Mouse (Mus musculus) adrenal gland, adult 2 months (tissue): Measurements from ENCODE around the gene Inppl1. TPM values are rescaled to one million over a fixed set of nuclear protein-coding genes. Genes with fewer than 3 reads are reported as not detected.

ENCODE experiments used
- DNase-seq: peaks from one replicate; pipeline ENCODE4 v3.0.0; 2021
- polyA plus RNA-seq: library from polyadenylated mRNA; depleted of rRNA; stranded (reverse); fragments of >200 nt; gene quantifications from 2 replicates; pipeline ENCODE4 v1.2.3, GENCODE M21; 2012
- total RNA-seq, 2 experiments: library from RNA; stranded (reverse); gene quantifications; 2 replicates each; pipeline ENCODE4 v1.2.3; 2021

The Inppl1 gene
- total and polyA plus RNA-seq, 3 experiments: 81.2 to 139 (median 90.1) TPM

GRCm38 (mm10) chr7:101844186-101844585 is 6.2 kb upstream of the Inppl1 start:
- no peak for DNase-seq

GRCm38 (mm10) chr7:101837154-101837605 is 849 bp downstream of the Inppl1 start:
- no peak for DNase-seq

- peak; percentile 83 for DNase-seq
Observed at GRCm38 (mm10) chr7:101836271-101837153, 1.5 kb downstream of the Inppl1 start.

GRCm38 (mm10) chr7:101835457-101836109 is 2.4 kb downstream of the Inppl1 start:
- no peak for DNase-seq

GRCm38 (mm10) chr7:101834903-101835302 is 3.1 kb downstream of the Inppl1 start:
- no peak for DNase-seq

GRCm38 (mm10) chr7:101833916-101834584 is 4.0 kb downstream of the Inppl1 start:
- DNase-seq: no peak

- DNase-seq: no peak
Observed at GRCm38 (mm10) chr7:101833352-101833751, 4.7 kb downstream of the Inppl1 start.

GRCm38 (mm10) chr7:101832372-101832771 is 5.7 kb downstream of the Inppl1 start:
- no peak for DNase-seq

- DNase-seq: no peak
Observed at GRCm38 (mm10) chr7:101831437-101831836, 6.6 kb downstream of the Inppl1 start.

GRCm38 (mm10) chr7:101830373-101830772 is 7.7 kb downstream of the Inppl1 start:
- DNase-seq: no peak

GRCm38 (mm10) chr7:101823758-101824630 is 14.0 kb downstream of the Inppl1 start:
- DNase-seq: peak; percentile 24

GRCm38 (mm10) chr7:101822836-101823757 is 14.9 kb downstream of the Inppl1 start:
- peak; percentile 73 for DNase-seq

GRCm38 (mm10) chr7:101821571-101822501 is 16.2 kb downstream of the Inppl1 start:
- DNase-seq: peak; percentile 79

GRCm38 (mm10) chr7:101820295-101821030 is 17.6 kb downstream of the Inppl1 start:
- peak; percentile 30 for DNase-seq

- peak; percentile 44 for DNase-seq
Observed at GRCm38 (mm10) chr7:101817861-101818401, 20.1 kb downstream of the Inppl1 start, which contains the start of gene Phox2a. Gene Phox2a, plus strand, starts transcription at chr7:101818313.

- no peak for DNase-seq
Observed at GRCm38 (mm10) chr7:101777053-101777452, 61.0 kb downstream of the Inppl1 start.

GRCm38 (mm10) chr7:101772687-101773086 is 65.3 kb downstream of the Inppl1 start:
- DNase-seq: peak; percentile 36
